Mouse (Mus musculus) kidney, postnatal 0 days (tissue): Measurements from ENCODE around the gene Dusp19. TPM values are rescaled to one million over a fixed set of nuclear protein-coding genes. Genes with fewer than 3 reads are reported as not detected.

Experiments used
- ATAC-seq: fragments of 200-750 bp; cut with Nextera tagmentation; replicated peaks from 2 replicates; pipeline ENCODE4 v1.8.0; 2017; ENCODE audit warnings: low read depth, moderate number of reproducible peaks, moderate TSS enrichment, moderate library complexity; ENCODE audit not compliant: low FRiP score
- DNase-seq: peaks from one replicate; pipeline ENCODE4 v3.0.0-alpha.2; 2016; ENCODE audit warnings: low spot score
- H3K27ac ChIP-seq: fragments of 300-500 bp; sonication (generic); 2 replicates; pipeline ENCODE4 v1.5.1; 2014; ENCODE audit warnings: mild to moderate bottlenecking
- H3K27me3 ChIP-seq: fragments of 300-500 bp; sonication (generic); 2 replicates; pipeline ENCODE4 v1.6.1; 2014; ENCODE audit warnings: low read length, mixed read lengths; ENCODE audit not compliant: insufficient read depth
- H3K36me3 ChIP-seq: fragments of 300-500 bp; sonication (generic); 2 replicates; pipeline ENCODE4 v1.6.1; 2014; ENCODE audit warnings: low read length, mixed read lengths; ENCODE audit not compliant: insufficient read depth
- H3K4me1 ChIP-seq: fragments of 300-500 bp; sonication (generic); replicated peaks from 2 replicates; pipeline ENCODE4 v1.6.1; 2014; ENCODE audit warnings: antibody characterized with exemption, low read length, mixed read lengths; ENCODE audit not compliant: insufficient read depth
- H3K4me2 ChIP-seq: fragments of 300-500 bp; sonication (generic); 2 replicates; pipeline ENCODE4 v1.6.1; 2014; ENCODE audit warnings: mild to moderate bottlenecking, low read length, moderate library complexity, mixed read lengths
- H3K4me3 ChIP-seq: fragments of 300-500 bp; sonication (generic); replicated peaks from 2 replicates; pipeline ENCODE4 v1.5.1; 2014; ENCODE audit warnings: low read depth, low read length
- H3K9ac ChIP-seq: fragments of 300-500 bp; sonication (generic); 2 replicates; pipeline ENCODE4 v1.6.1; 2014; ENCODE audit warnings: low read depth, low read length
- H3K9me3 ChIP-seq: fragments of 300-500 bp; sonication (generic); replicated peaks from 2 replicates; pipeline ENCODE4 v1.6.1; 2016; ENCODE audit warnings: low read length, inconsistent platforms, mixed read lengths
- CTCF ChIP-seq: IDR thresholded peaks from 2 replicates; pipeline ENCODE4 v1.5.1; 2016; ENCODE audit warnings: antibody characterized with exemption, low read depth, mild to moderate bottlenecking, moderate library complexity
- WGBS: fragments of 180-500 bp; shearing (Covaris S2); extraction: QIAGEN DNeasy Blood & Tissue Kit; methylation state at CpG from one replicate; pipeline ENCODE4 v1.1.7; 2014; 5-methylcytosine and 5-hydroxymethylcytosine counted together
- polyA plus RNA-seq: library from polyadenylated mRNA; unstranded; fragments of >200 nt; fragmentation: Nextera tagmentation; extraction: Ambion mirVana; gene quantifications from 2 replicates; pipeline ENCODE4 v1.2.1, GENCODE M21; 2015

The Dusp19 gene
- polyA plus RNA-seq, 1 experiment from 2014 or later: 14.3 TPM

- ATAC-seq (no peak), DNase-seq (no peak)
- H3K27ac ChIP-seq: no peak overlapping the region
- no peaks in the 10 kb centered on the region for H3K9me3 ChIP-seq
- 90% methylated on average over 13 of the region's 13 CpGs for WGBS
- H3K27me3 ChIP-seq: no peaks in the 10 kb centered on the region
- no peak for TF ChIP-seq CTCF
- no peak overlapping the region for H3K9ac ChIP-seq
- H3K4me1 ChIP-seq: no peaks in the 10 kb centered on the region
- H3K4me2 ChIP-seq: no peak overlapping the region
- no peak overlapping the region for H3K4me3 ChIP-seq
- no peaks in the 10 kb centered on the region for H3K36me3 ChIP-seq
These were observed 15.6 kb downstream of the Dusp19 start for GRCm38 (mm10) chr2:80632336-80633026.

GRCm38 (mm10) chr2:80638364-80639241, 21.8 kb downstream of the Dusp19 start:
- Histone ChIP-seq H3K27ac (peak overlapping the region; percentile 70), H3K4me1 (peaks cover 4% of the 10 kb centered on the region; the same call in 1 of the 2 replicates), H3K36me3 (peaks cover 8% of the 10 kb centered on the region; the same call in 1 of the 2 replicates), H3K9ac (peak overlapping the region; percentile 74), H3K4me3 (peak overlapping the region; percentile 90), H3K27me3 (no peaks in the 10 kb centered on the region), H3K4me2 (peak overlapping the region; percentile 70), H3K9me3 (no peaks in the 10 kb centered on the region)
- TF ChIP-seq CTCF: no peak
- peak; percentile 92 for DNase-seq
- peak; percentile 96 for ATAC-seq
- WGBS: under 1% methylated on average over 45 of the region's 45 CpGs

- ATAC-seq: no peak
- no peak for DNase-seq
- H3K4me3 ChIP-seq: peak overlapping the region; percentile 90
- H3K4me1 ChIP-seq: peaks cover 4% of the 10 kb centered on the region; the same call in 1 of the 2 replicates
- no peaks in the 10 kb centered on the region for H3K9me3 ChIP-seq
- no peak overlapping the region for H3K27ac ChIP-seq
- peaks cover 8% of the 10 kb centered on the region; the same call in 1 of the 2 replicates for H3K36me3 ChIP-seq
- peak overlapping the region; percentile 70 for H3K4me2 ChIP-seq
- H3K27me3 ChIP-seq: no peaks in the 10 kb centered on the region
- H3K9ac ChIP-seq: peak overlapping the region; percentile 74
- no peak for TF ChIP-seq CTCF
- WGBS: 14% methylated on average over 8 of the region's 8 CpGs
These were observed 22.6 kb downstream of the Dusp19 start for GRCm38 (mm10) chr2:80639398-80639797.

GRCm38 (mm10) chr2:80639864-80640263, 23.0 kb downstream of the Dusp19 start:
- WGBS: 40% methylated on average over 3 of the region's 3 CpGs
- Histone ChIP-seq H3K4me2 (peak overlapping the region; percentile 70), H3K27me3 (no peaks in the 10 kb centered on the region), H3K4me3 (no peak overlapping the region; the same call in 1 of the 2 replicates), H3K36me3 (peaks cover 8% of the 10 kb centered on the region; the same call in 1 of the 2 replicates), H3K4me1 (peaks cover 4% of the 10 kb centered on the region; the same call in 1 of the 2 replicates), H3K9me3 (no peaks in the 10 kb centered on the region), H3K27ac (no peak overlapping the region), H3K9ac (no peak overlapping the region)
- TF ChIP-seq CTCF: no peak
- peak; percentile 11 for DNase-seq
- ATAC-seq: no peak

- H3K27me3 ChIP-seq: no peaks in the 10 kb centered on the region
- TF ChIP-seq CTCF: peak; percentile 24; the same call in 1 of the 2 replicates
- H3K9me3 ChIP-seq: no peaks in the 10 kb centered on the region
- no peak overlapping the region for H3K4me2 ChIP-seq
- ATAC-seq: no peak
- H3K27ac ChIP-seq: no peak overlapping the region
- no peak for DNase-seq
- peaks cover 9% of the 10 kb centered on the region; the same call in 1 of the 2 replicates for H3K36me3 ChIP-seq
- no peak overlapping the region for H3K9ac ChIP-seq
- no peak overlapping the region for H3K4me3 ChIP-seq
- no peaks in the 10 kb centered on the region for H3K4me1 ChIP-seq
These were observed 44.6 kb downstream of the Dusp19 start for GRCm38 (mm10) chr2:80661414-80661813.

DNA sequence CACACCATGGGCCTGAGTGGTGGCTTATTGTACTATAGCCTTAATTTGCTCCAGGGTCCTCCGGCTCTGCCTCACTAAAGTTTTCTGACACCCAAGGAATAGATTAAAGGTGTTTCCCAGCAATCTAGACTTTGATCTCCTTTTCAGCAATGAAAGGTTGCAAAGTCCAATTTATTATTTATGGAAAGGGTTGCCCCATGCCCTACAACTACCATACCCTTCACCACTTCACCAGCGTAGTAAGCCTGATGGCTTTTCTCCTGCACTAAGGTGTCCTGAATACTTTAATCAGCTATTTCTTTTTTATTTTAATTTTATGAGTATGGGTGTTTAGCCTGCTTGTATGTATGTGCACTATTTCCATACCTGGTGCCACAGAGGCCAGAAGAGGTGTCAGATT, 45.8 kb downstream of the Dusp19 start:
- TF ChIP-seq CTCF: no peak
- Histone ChIP-seq H3K36me3 (peaks cover 9% of the 10 kb centered on the region), H3K27ac (no peak overlapping the region), H3K4me3 (no peak overlapping the region), H3K4me2 (no peak overlapping the region), H3K4me1 (no peaks in the 10 kb centered on the region), H3K9ac (no peak overlapping the region), H3K27me3 (no peaks in the 10 kb centered on the region), H3K9me3 (no peaks in the 10 kb centered on the region)
- 100% methylated on average over 2 of the region's 2 CpGs for WGBS
- no peak for DNase-seq
- no peak for ATAC-seq
